Mouse (Mus musculus) stomach, postnatal 0 days (tissue): ENCODE results near the gene Mettl21a. TPM values are rescaled to one million over a fixed set of nuclear protein-coding genes. Genes with fewer than 3 reads are reported as not detected.
"Not testable (repeated sequence)": the region's sequence is repeated elsewhere in the genome, so short reads cannot be mapped to it uniquely, and the experiment has no call there.

ENCODE experiments used
- ATAC-seq: fragments of 200-750 bp; cut with Nextera tagmentation; 2 replicates; pipeline ENCODE4 v1.8.0; 2017; ENCODE audit not compliant: low FRiP score, low TSS enrichment
- DNase-seq: peaks from one replicate; pipeline ENCODE4 v3.0.0-alpha.2; 2016; ENCODE audit warnings: low spot score
- H3K27ac ChIP-seq: fragments of 300-500 bp; sonication (generic); replicated peaks from 2 replicates; pipeline ENCODE4 v1.5.1; 2014; ENCODE audit warnings: mild to moderate bottlenecking, control low read depth
- H3K27me3 ChIP-seq: fragments of 300-500 bp; sonication (generic); 2 replicates; pipeline ENCODE4 v1.6.1; 2014; ENCODE audit warnings: low read length; ENCODE audit not compliant: control insufficient read depth, insufficient read depth
- H3K36me3 ChIP-seq: fragments of 300-500 bp; sonication (generic); 2 replicates; pipeline ENCODE4 v1.6.1; 2014; ENCODE audit warnings: low read length, mixed read lengths; ENCODE audit not compliant: control insufficient read depth, insufficient read depth
- H3K4me1 ChIP-seq: fragments of 300-500 bp; sonication (generic); replicated peaks from 2 replicates; pipeline ENCODE4 v1.6.1; 2014; ENCODE audit warnings: antibody characterized with exemption; ENCODE audit not compliant: control insufficient read depth, insufficient read depth
- H3K4me2 ChIP-seq: fragments of 300-500 bp; sonication (generic); replicated peaks from 2 replicates; pipeline ENCODE4 v1.6.1; 2014; ENCODE audit warnings: low read depth, mild to moderate bottlenecking, control low read depth, moderate library complexity
- H3K4me3 ChIP-seq: fragments of 300-500 bp; sonication (generic); 2 replicates; pipeline ENCODE4 v1.5.1; 2014; ENCODE audit warnings: low read depth, low read length, control low read depth
- H3K9ac ChIP-seq: fragments of 300-500 bp; sonication (generic); 2 replicates; pipeline ENCODE4 v1.6.1; 2014; ENCODE audit warnings: mild to moderate bottlenecking, low read length, control low read depth, mixed read lengths
- H3K9me3 ChIP-seq: fragments of 300-500 bp; sonication (generic); 2 replicates; pipeline ENCODE4 v1.6.1; 2016; ENCODE audit warnings: low read length; ENCODE audit not compliant: control insufficient read depth
- CTCF ChIP-seq: IDR thresholded peaks from 2 replicates; pipeline ENCODE4 v1.5.1; 2016; ENCODE audit warnings: antibody characterized with exemption, low read depth, mild to moderate bottlenecking, moderate library complexity
- EP300 ChIP-seq: optimal IDR thresholded peaks from 2 replicates; pipeline ENCODE3; 2016; ENCODE audit warnings: antibody characterized with exemption
- WGBS: fragments of 180-500 bp; shearing (Covaris S2); extraction: QIAGEN DNeasy Blood & Tissue Kit; methylation state at CpG from one replicate; pipeline ENCODE4 v1.1.7; 2014; 5-methylcytosine and 5-hydroxymethylcytosine counted together
- polyA plus RNA-seq: library from polyadenylated mRNA; unstranded; fragments of >200 nt; fragmentation: Nextera tagmentation; extraction: Ambion mirVana; gene quantifications from 2 replicates; pipeline ENCODE4 v1.2.1, GENCODE M21; 2015

The Mettl21a gene
- polyA plus RNA-seq, 1 experiment from 2014 or later = 14.8 TPM

GRCm38 (mm10) chr1:64649362-64650124, 32.5 kb upstream of the Mettl21a start:
- no peaks in the 10 kb centered on the region for H3K4me1 ChIP-seq
- H3K9me3 ChIP-seq = no peaks in the 10 kb centered on the region
- ATAC-seq (peak; percentile 61; the same call in 1 of the 2 replicates), DNase-seq (peak; percentile 16)
- H3K36me3 ChIP-seq = no peaks in the 10 kb centered on the region
- no peak overlapping the region for H3K27ac ChIP-seq
- H3K27me3 ChIP-seq = no peaks in the 10 kb centered on the region
- no peak overlapping the region for H3K9ac ChIP-seq
- WGBS = 57% methylated on average over 11 of the region's 11 CpGs
- TF ChIP-seq CTCF (no peak), EP300 (no peak)
- H3K4me2 ChIP-seq = no peak overlapping the region
- H3K4me3 ChIP-seq = no peak overlapping the region

- Histone ChIP-seq H3K36me3 (no peaks in the 10 kb centered on the region), H3K9ac (no peak overlapping the region), H3K4me2 (no peak overlapping the region), H3K4me1 (no peaks in the 10 kb centered on the region), H3K27me3 (no peaks in the 10 kb centered on the region), H3K9me3 (no peaks in the 10 kb centered on the region), H3K27ac (no peak overlapping the region), H3K4me3 (no peak overlapping the region)
- DNase-seq (no peak), ATAC-seq (no peak)
- WGBS = 90% methylated on average over 3 of the region's 3 CpGs
- TF ChIP-seq EP300 = no peak
- TF ChIP-seq CTCF = no peak
Observed at GRCm38 (mm10) chr1:64644513-64644912, 27.5 kb upstream of the Mettl21a start.

- not testable (repeated sequence) for H3K9ac ChIP-seq, H3K27ac ChIP-seq, H3K4me2 ChIP-seq, H3K27me3 ChIP-seq, H3K4me3 ChIP-seq, H3K36me3 ChIP-seq, H3K9me3 ChIP-seq, ATAC-seq, DNase-seq, H3K4me1 ChIP-seq
- WGBS = 95% methylated on average over 8 of the region's 8 CpGs
Observed at GRCm38 (mm10) chr1:64642541-64642940, 25.5 kb upstream of the Mettl21a start.

GRCm38 (mm10) chr1:64641069-64641468, 24.0 kb upstream of the Mettl21a start:
- 89% methylated on average over 6 of the region's 6 CpGs for WGBS

GRCm38 (mm10) chr1:64639279-64639678, 22.2 kb upstream of the Mettl21a start:
- ATAC-seq = no peak
- no peaks in the 10 kb centered on the region for H3K9me3 ChIP-seq
- no peak overlapping the region for H3K9ac ChIP-seq
- no peak overlapping the region for H3K4me2 ChIP-seq
- H3K4me3 ChIP-seq = no peak overlapping the region
- no peak overlapping the region for H3K27ac ChIP-seq
- DNase-seq = no peak
- H3K4me1 ChIP-seq = no peaks in the 10 kb centered on the region
- WGBS = 89% methylated on average over 6 of the region's 6 CpGs
- no peaks in the 10 kb centered on the region for H3K27me3 ChIP-seq
- no peaks in the 10 kb centered on the region for H3K36me3 ChIP-seq
- TF ChIP-seq CTCF (no peak), EP300 (no peak)

More at GRCm38 (mm10) chr1:64641069-64641468, 24.0 kb upstream of the Mettl21a start:
- DNase-seq = no peak
- Histone ChIP-seq H3K9ac (no peak overlapping the region), H3K4me3 (no peak overlapping the region), H3K4me1 (no peaks in the 10 kb centered on the region), H3K9me3 (no peaks in the 10 kb centered on the region), H3K27me3 (no peaks in the 10 kb centered on the region), H3K36me3 (no peaks in the 10 kb centered on the region), H3K4me2 (no peak overlapping the region), H3K27ac (no peak overlapping the region)
- ATAC-seq = no peak
- TF ChIP-seq EP300 (no peak), CTCF (no peak)

- H3K4me3 ChIP-seq = no peak overlapping the region
- WGBS = 45% methylated on average over 2 of the region's 2 CpGs
Observed at GRCm38 (mm10) chr1:64635624-64636023, 18.6 kb upstream of the Mettl21a start.

More at GRCm38 (mm10) chr1:64635624-64636023, 18.6 kb upstream of the Mettl21a start:
- H3K4me1 ChIP-seq = no peaks in the 10 kb centered on the region
- no peaks in the 10 kb centered on the region for H3K36me3 ChIP-seq
- ATAC-seq (no peak), DNase-seq (no peak)
- no peak overlapping the region for H3K4me2 ChIP-seq
- TF ChIP-seq EP300 = no peak
- no peak for TF ChIP-seq CTCF
- H3K9ac ChIP-seq = no peak overlapping the region
- no peak overlapping the region for H3K27ac ChIP-seq
- H3K27me3 ChIP-seq = no peaks in the 10 kb centered on the region
- H3K9me3 ChIP-seq = no peaks in the 10 kb centered on the region
